Mouse (Mus musculus): ENCODE results near the gene St8sia1. TPM values are rescaled to one million over a fixed set of nuclear protein-coding genes. Genes with fewer than 3 reads are reported as not detected.
"Not testable (repeated sequence)": the region's sequence is repeated elsewhere in the genome, so short reads cannot be mapped to it uniquely, and the experiment has no call there.

St8sia1 gene
- 0.82 and 1.1 TPM in 2 replicates for polyA plus RNA-seq (2014; fragmentation: Nextera tagmentation; extraction: Ambion mirVana)

DNA sequence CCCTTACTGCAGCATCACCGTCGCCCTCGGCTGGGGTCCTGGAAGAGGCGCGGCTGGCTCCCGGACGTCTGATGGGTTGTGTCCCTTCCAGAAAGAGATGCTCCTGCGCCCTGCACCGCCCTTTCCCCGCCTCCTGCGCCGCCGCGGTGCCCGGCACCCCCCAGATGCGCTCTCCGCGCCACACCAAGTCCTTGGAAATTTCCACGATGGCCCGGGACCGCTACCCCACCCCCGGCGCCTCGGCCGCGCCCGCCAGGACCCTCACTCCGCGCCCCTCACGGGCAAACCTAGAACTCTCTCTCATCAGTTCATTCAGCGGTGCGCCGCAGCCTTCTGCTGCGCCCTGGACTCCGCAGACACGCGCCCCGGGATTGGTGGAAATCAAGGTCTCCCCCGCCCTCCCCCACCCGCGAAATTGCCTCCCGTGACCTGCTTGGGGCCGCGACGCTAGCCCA lies at the start of gene St8sia1:
TSS of gene St8sia1 (minus strand) at position 377 of the 455 bp plus-strand sequence.
- ATAC-seq (ENCODE audit: insufficient number of reproducible peaks, insufficient read depth, low FRiP score, low read depth) = 0 out of 2 replicates have a peak, but pooled peaks have one; percentile 28
- Histone ChIP-seq H3K27me3 (ENCODE audit: control insufficient read depth, insufficient read depth, low read length) (peaks cover 19% of the 10 kb centered on the region), H3K9me3 (ENCODE audit: control insufficient read depth, low read length) (no peaks in the 10 kb centered on the region), H3K9ac (ENCODE audit: low read length) (peak within 1 kb of the TSS; percentile 69), H3K27ac (replicated peaks in 1 of 2; ENCODE audit: control insufficient read depth in 1 of 2, insufficient read depth in 1 of 2, low read depth in 2 of 2, low read length in 2 of 2) (no peak within 1 kb of the TSS; a peak in 1 of 4 replicates), H3K4me3 (ENCODE audit: control insufficient read depth in 1 of 2, insufficient read depth in 1 of 2, low read depth in 1 of 2, low read length in 2 of 2) (peak within 1 kb of the TSS; percentile 63 to 71), H3K36me3 (ENCODE audit: control insufficient read depth, insufficient read depth, low read length) (no peaks in the 10 kb centered on the region), H3K4me2 (ENCODE audit: low read length) (peak within 1 kb of the TSS; percentile 99), H3K4me1 (ENCODE audit: control insufficient read depth in 2 of 2, insufficient read depth in 2 of 2, low read length in 2 of 2) (no peaks in the 10 kb centered on the region)
- WGBS = under 1% methylated on average over 45 of the region's 45 CpGs

GRCm38 (mm10) chr6:143012513-143013215 lies 48.4 kb upstream of the St8sia1 start:
- peaks cover 22% of the 10 kb centered on the region for H3K36me3 ChIP-seq (ENCODE audit: control insufficient read depth, insufficient read depth, low read length)
- no peaks in the 10 kb centered on the region for H3K27me3 ChIP-seq (ENCODE audit: control insufficient read depth, insufficient read depth, low read length)
- peaks cover 0 to 2% of the 10 kb centered on the region in 2 experiments; a peak in 2 of 4 replicates for H3K4me1 ChIP-seq (ENCODE audit: control insufficient read depth in 2 of 2, insufficient read depth in 2 of 2, low read length in 2 of 2)
- no peaks in the 10 kb centered on the region for H3K9me3 ChIP-seq (ENCODE audit: control insufficient read depth, low read length)
- WGBS = 88% methylated on average over 15 of the region's 15 CpGs
- no peak overlapping the region for H3K9ac ChIP-seq (ENCODE audit: low read length)
- no peak overlapping the region for H3K4me3 ChIP-seq (ENCODE audit: control insufficient read depth in 1 of 2, insufficient read depth in 1 of 2, low read depth in 1 of 2, low read length in 2 of 2)
- H3K27ac ChIP-seq (replicated peaks in 1 of 2; ENCODE audit: control insufficient read depth in 1 of 2, insufficient read depth in 1 of 2, low read depth in 2 of 2, low read length in 2 of 2) = no peak overlapping the region
- no peak for ATAC-seq (ENCODE audit: insufficient number of reproducible peaks, insufficient read depth, low FRiP score, low read depth)
- no peak overlapping the region for H3K4me2 ChIP-seq (ENCODE audit: low read length)

DNA sequence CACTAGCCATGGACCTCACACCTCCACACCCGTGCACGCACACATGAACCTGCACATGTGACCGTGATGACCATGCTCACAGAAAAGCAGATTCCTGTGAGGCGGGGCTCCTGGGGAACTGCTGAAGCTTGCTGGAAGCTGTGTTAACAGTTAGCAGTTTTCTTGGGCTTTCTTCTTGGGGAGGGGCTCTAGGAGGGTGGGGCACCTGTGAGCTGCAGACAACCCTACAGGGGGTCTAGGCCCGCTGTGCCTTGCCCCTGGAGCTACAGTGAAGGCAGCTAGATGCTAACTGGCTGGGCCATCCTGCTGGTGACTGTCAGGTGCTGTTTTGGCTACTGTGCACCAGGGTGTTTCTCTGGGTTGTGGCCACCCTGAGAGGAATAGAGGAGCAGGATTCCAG lies 44.6 kb upstream of the St8sia1 start:
- H3K27me3 ChIP-seq (ENCODE audit: control insufficient read depth, insufficient read depth, low read length) = no peaks in the 10 kb centered on the region
- no peak overlapping the region for H3K27ac ChIP-seq (replicated peaks in 1 of 2; ENCODE audit: control insufficient read depth in 1 of 2, insufficient read depth in 1 of 2, low read depth in 2 of 2, low read length in 2 of 2)
- peaks cover 15% of the 10 kb centered on the region; the same call in 1 of the 2 replicates for H3K36me3 ChIP-seq (ENCODE audit: control insufficient read depth, insufficient read depth, low read length)
- H3K9ac ChIP-seq (ENCODE audit: low read length) = no peak overlapping the region
- H3K4me2 ChIP-seq (ENCODE audit: low read length) = no peak overlapping the region
- 85% methylated on average over 5 of the region's 5 CpGs for WGBS
- H3K4me1 ChIP-seq (ENCODE audit: control insufficient read depth in 2 of 2, insufficient read depth in 2 of 2, low read length in 2 of 2) = no peaks in the 10 kb centered on the region
- peaks cover 5% of the 10 kb centered on the region for H3K9me3 ChIP-seq (ENCODE audit: control insufficient read depth, low read length)
- ATAC-seq (ENCODE audit: insufficient number of reproducible peaks, insufficient read depth, low FRiP score, low read depth) = no peak
- no peak overlapping the region for H3K4me3 ChIP-seq (ENCODE audit: control insufficient read depth in 1 of 2, insufficient read depth in 1 of 2, low read depth in 1 of 2, low read length in 2 of 2)

GRCm38 (mm10) chr6:143005209-143005608 lies 41.0 kb upstream of the St8sia1 start:
- not testable (repeated sequence) for ATAC-seq (ENCODE audit: insufficient number of reproducible peaks, insufficient read depth, low FRiP score, low read depth); H3K36me3 ChIP-seq (ENCODE audit: control insufficient read depth, insufficient read depth, low read length); H3K9me3 ChIP-seq (ENCODE audit: control insufficient read depth, low read length); H3K27ac ChIP-seq (replicated peaks in 1 of 2; ENCODE audit: control insufficient read depth in 1 of 2, insufficient read depth in 1 of 2, low read depth in 2 of 2, low read length in 2 of 2); H3K9ac ChIP-seq (ENCODE audit: low read length); H3K4me2 ChIP-seq (ENCODE audit: low read length); H3K27me3 ChIP-seq (ENCODE audit: control insufficient read depth, insufficient read depth, low read length); H3K4me1 ChIP-seq (ENCODE audit: control insufficient read depth in 2 of 2, insufficient read depth in 2 of 2, low read length in 2 of 2); H3K4me3 ChIP-seq (ENCODE audit: control insufficient read depth in 1 of 2, insufficient read depth in 1 of 2, low read depth in 1 of 2, low read length in 2 of 2)
- 87% methylated on average over 9 of the region's 9 CpGs for WGBS

DNA sequence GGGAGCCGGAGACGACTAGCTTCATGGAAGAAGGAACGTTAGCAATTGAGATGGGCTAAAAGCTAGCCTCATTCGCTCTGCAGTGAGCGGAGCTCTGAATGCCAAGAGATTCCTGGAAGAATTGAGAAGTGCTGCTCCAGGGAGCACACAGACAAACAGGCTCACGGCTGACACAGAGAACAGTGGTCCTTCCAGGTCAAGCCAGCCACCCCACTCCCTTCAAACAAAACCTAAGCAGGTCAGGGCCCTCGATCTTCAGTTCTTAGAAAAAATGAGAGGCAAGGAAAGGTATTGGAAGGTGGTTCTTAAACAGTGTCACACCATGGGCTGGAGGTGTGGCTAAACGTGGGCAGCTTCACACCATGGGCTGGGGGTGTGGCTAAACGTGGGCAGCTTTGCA lies 40.5 kb upstream of the St8sia1 start:
- no peak overlapping the region for H3K9ac ChIP-seq (ENCODE audit: low read length)
- H3K36me3 ChIP-seq (ENCODE audit: control insufficient read depth, insufficient read depth, low read length) = no peaks in the 10 kb centered on the region
- no peak overlapping the region for H3K27ac ChIP-seq (replicated peaks in 1 of 2; ENCODE audit: control insufficient read depth in 1 of 2, insufficient read depth in 1 of 2, low read depth in 2 of 2, low read length in 2 of 2)
- H3K4me1 ChIP-seq (ENCODE audit: control insufficient read depth in 2 of 2, insufficient read depth in 2 of 2, low read length in 2 of 2) = peaks cover 0 to 2% of the 10 kb centered on the region in 2 experiments; a peak in 1 of 4 replicates
- no peaks in the 10 kb centered on the region for H3K27me3 ChIP-seq (ENCODE audit: control insufficient read depth, insufficient read depth, low read length)
- ATAC-seq (ENCODE audit: insufficient number of reproducible peaks, insufficient read depth, low FRiP score, low read depth) = no peak
- no peak overlapping the region for H3K4me3 ChIP-seq (ENCODE audit: control insufficient read depth in 1 of 2, insufficient read depth in 1 of 2, low read depth in 1 of 2, low read length in 2 of 2)
- no peak overlapping the region for H3K4me2 ChIP-seq (ENCODE audit: low read length)
- peaks cover 5% of the 10 kb centered on the region for H3K9me3 ChIP-seq (ENCODE audit: control insufficient read depth, low read length)
- 72% methylated on average over 9 of the region's 9 CpGs for WGBS

DNA sequence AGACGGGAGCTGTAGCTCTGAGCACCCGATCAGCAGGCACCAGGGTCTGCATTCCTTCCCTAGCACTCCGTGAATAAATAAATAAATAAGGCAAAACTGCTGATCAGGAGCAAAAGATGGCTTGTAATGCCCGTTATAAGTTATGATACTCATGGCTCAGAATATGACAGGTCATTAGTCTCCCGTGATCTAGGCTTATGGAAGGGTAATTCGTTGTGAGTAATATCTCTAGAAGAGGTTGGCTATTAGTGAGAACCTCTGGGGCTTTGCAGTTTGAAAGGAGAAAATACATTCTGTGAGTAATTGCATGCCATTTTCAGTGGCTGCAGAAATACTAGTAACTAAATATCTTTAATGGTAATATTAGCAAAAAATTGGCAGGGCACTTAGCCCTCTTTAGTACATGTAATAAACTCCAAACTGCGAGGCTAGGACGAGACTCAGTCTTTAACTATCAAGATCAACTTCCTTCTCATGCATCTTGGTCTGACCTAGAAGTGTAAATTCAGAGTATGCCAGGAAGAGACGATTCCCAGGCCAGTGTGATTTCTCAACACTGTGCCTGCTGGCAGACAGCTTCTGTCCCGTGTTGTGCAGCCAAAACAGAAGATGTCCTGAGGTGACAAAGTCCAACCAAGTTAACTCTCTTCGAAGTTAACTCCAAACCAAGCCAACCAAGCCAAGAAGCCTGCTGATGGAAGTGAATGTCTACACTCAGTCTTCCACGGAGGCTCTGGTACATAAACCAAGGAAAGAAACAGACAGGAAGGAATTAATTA lies 34.2 kb upstream of the St8sia1 start:
- 59% methylated on average over 12 of the region's 12 CpGs for WGBS

DNA sequence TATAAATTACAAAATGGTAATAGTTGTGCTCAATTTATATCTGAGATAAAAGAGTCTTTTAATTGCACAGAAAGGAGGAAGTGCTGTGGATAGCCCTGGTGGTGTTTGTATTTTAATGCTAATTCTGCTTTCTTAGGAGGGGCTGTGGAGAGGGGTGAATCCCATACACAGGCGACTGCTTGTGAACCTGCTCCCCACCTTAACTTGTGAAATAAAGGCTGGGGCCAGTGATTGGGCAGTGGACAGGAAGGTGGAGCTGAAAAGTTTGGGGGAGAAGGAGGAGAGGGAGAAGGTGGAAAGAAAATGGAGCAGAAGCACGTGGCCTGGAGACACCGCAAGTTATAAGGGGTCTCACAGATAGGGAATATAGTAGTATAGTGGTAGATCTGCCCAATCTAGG lies 32.6 kb upstream of the St8sia1 start:
- 83% methylated on average over 3 of the region's 3 CpGs for WGBS
- Histone ChIP-seq H3K4me3 (ENCODE audit: control insufficient read depth in 1 of 2, insufficient read depth in 1 of 2, low read depth in 1 of 2, low read length in 2 of 2) (no peak overlapping the region), H3K9ac (ENCODE audit: low read length) (no peak overlapping the region), H3K4me1 (ENCODE audit: control insufficient read depth in 2 of 2, insufficient read depth in 2 of 2, low read length in 2 of 2) (peaks cover 2 to 7% of the 10 kb centered on the region in 2 experiments; a peak in 3 of 4 replicates), H3K9me3 (ENCODE audit: control insufficient read depth, low read length) (no peaks in the 10 kb centered on the region), H3K36me3 (ENCODE audit: control insufficient read depth, insufficient read depth, low read length) (no peaks in the 10 kb centered on the region), H3K27me3 (ENCODE audit: control insufficient read depth, insufficient read depth, low read length) (no peaks in the 10 kb centered on the region), H3K4me2 (ENCODE audit: low read length) (no peak overlapping the region), H3K27ac (replicated peaks in 1 of 2; ENCODE audit: control insufficient read depth in 1 of 2, insufficient read depth in 1 of 2, low read depth in 2 of 2, low read length in 2 of 2) (no peak overlapping the region)
- no peak for ATAC-seq (ENCODE audit: insufficient number of reproducible peaks, insufficient read depth, low FRiP score, low read depth)

More for the DNA sequence above, 34.2 kb upstream of the St8sia1 start:
- H3K27me3 ChIP-seq (ENCODE audit: control insufficient read depth, insufficient read depth, low read length) = no peaks in the 10 kb centered on the region
- H3K36me3 ChIP-seq (ENCODE audit: control insufficient read depth, insufficient read depth, low read length) = no peaks in the 10 kb centered on the region
- no peak overlapping the region for H3K4me2 ChIP-seq (ENCODE audit: low read length)
- ATAC-seq (ENCODE audit: insufficient number of reproducible peaks, insufficient read depth, low FRiP score, low read depth) = no peak
- H3K4me1 ChIP-seq (ENCODE audit: control insufficient read depth in 2 of 2, insufficient read depth in 2 of 2, low read length in 2 of 2) = peaks cover 3 to 7% of the 10 kb centered on the region in 2 experiments; a peak in 3 of 4 replicates
- no peak overlapping the region for H3K9ac ChIP-seq (ENCODE audit: low read length)
- no peak overlapping the region for H3K27ac ChIP-seq (replicated peaks in 1 of 2; ENCODE audit: control insufficient read depth in 1 of 2, insufficient read depth in 1 of 2, low read depth in 2 of 2, low read length in 2 of 2)
- H3K4me3 ChIP-seq (ENCODE audit: control insufficient read depth in 1 of 2, insufficient read depth in 1 of 2, low read depth in 1 of 2, low read length in 2 of 2) = no peak overlapping the region
- H3K9me3 ChIP-seq (ENCODE audit: control insufficient read depth, low read length) = no peaks in the 10 kb centered on the region
